8 mouse cellular contexts compared by ENCODE assay signal in the genomic region with DNA sequence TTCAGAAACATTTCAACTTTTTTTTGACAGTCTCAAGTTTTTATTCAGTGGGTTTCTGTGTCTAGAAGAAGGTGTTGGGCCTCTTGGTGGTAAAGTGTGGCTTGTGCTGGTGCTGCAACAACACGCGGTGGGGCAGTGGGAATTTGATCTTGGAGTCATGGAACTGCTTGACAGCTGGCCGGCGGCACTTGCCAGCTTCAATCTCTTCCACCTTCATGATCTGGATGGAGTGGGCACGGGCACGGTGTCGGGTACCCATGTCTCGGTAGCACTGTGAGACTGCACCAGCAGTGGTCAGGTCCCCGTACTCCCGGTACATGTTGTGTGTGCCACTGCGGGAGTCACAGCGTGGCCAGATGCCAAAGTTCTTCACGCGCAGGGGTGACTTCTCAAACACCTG.
"Had no signal": no experiment of that assay in that cellular context is flagged by ENCODE, and none has a peak within 500 bp of the region (broad histone marks: within the 10 kb centered on the region; RNA-seq: fewer than 3 reads in every experiment).

No protein-coding gene starts in this region.

- H3K27me3 ChIP-seq: limb, embryonic 13.5 days; midbrain, embryonic 12.5 days; neural tube, embryonic 12.5 days had no signal

- H3K9ac ChIP-seq: limb, embryonic 13.5 days; liver, embryonic 14.5 days; midbrain, embryonic 12.5 days; neural tube, embryonic 12.5 days had no signal

- DNase-seq: kidney, postnatal 25 days; lung, adult 18-20 months; thymus, postnatal 4 days had no signal

- H3K4me3 ChIP-seq: limb, embryonic 13.5 days; midbrain, embryonic 12.5 days; neural tube, embryonic 12.5 days had no signal

- H3K4me1 ChIP-seq: limb, embryonic 13.5 days; midbrain, embryonic 12.5 days; neural tube, embryonic 12.5 days had no signal

- H3K9me3 ChIP-seq: limb, embryonic 13.5 days; midbrain, embryonic 12.5 days; neural tube, embryonic 12.5 days had no signal

- H3K4me2 ChIP-seq: limb, embryonic 13.5 days; midbrain, embryonic 12.5 days; neural tube, embryonic 12.5 days had no signal

- H3K27ac ChIP-seq: limb, embryonic 13.5 days; liver, embryonic 14.5 days; midbrain, embryonic 12.5 days; neural tube, embryonic 12.5 days; stomach, postnatal 0 days had no signal

- H3K36me3 ChIP-seq: midbrain, embryonic 12.5 days had no signal
